Mouse (Mus musculus) neural tube, embryonic 11.5 days (tissue): ENCODE measurements at regions not wholly inside any gene's neighbourhood (a gene's known extent, or its start where the extent isn't known, plus 50 kb on each side); places are given as distances from the start of the nearest gene placed in this dataset.

ENCODE experiments used
- ATAC-seq: fragments of 200-750 bp; cut with Nextera tagmentation; 2 replicates; pipeline ENCODE4 v1.8.0; 2017; ENCODE audit warnings: moderate number of reproducible peaks, mild to moderate bottlenecking, moderate TSS enrichment, moderate library complexity; ENCODE audit not compliant: insufficient read depth, low FRiP score, low TSS enrichment
- DNase-seq: peaks from one replicate; pipeline ENCODE4 v3.0.0-alpha.2; 2015; ENCODE audit warnings: low spot score
- H3K27ac ChIP-seq: fragments of 300-500 bp; sonication (generic); 2 replicates; pipeline ENCODE4 v1.5.1; 2014; ENCODE audit warnings: low read depth, mild to moderate bottlenecking, low read length
- H3K27me3 ChIP-seq: fragments of 300-500 bp; sonication (generic); 2 replicates; pipeline ENCODE4 v1.6.1; 2014; ENCODE audit warnings: mild to moderate bottlenecking, low read length, mixed read lengths; ENCODE audit not compliant: control insufficient read depth, insufficient read depth
- H3K36me3 ChIP-seq: fragments of 300-500 bp; sonication (generic); 2 replicates; pipeline ENCODE4 v1.6.1; 2014; ENCODE audit warnings: mild to moderate bottlenecking, low read length, moderate library complexity, mixed read lengths; ENCODE audit not compliant: control insufficient read depth, insufficient read depth
- H3K4me1 ChIP-seq: fragments of 300-500 bp; sonication (generic); 2 replicates; pipeline ENCODE4 v1.6.1; 2014; ENCODE audit warnings: low read length, mixed read lengths; ENCODE audit not compliant: control insufficient read depth, insufficient read depth
- H3K4me2 ChIP-seq: fragments of 300-500 bp; sonication (generic); 2 replicates; pipeline ENCODE4 v1.6.1; 2014; ENCODE audit warnings: low read depth, mild to moderate bottlenecking, moderate library complexity
- H3K4me3 ChIP-seq: fragments of 300-500 bp; sonication (generic); 2 replicates; pipeline ENCODE4 v1.5.1; 2014; ENCODE audit warnings: low read depth, low read length
- H3K9ac ChIP-seq: fragments of 300-500 bp; sonication (generic); 2 replicates; pipeline ENCODE4 v1.6.1; 2014; ENCODE audit warnings: mild to moderate bottlenecking, low read length
- H3K9me3 ChIP-seq: fragments of 300-500 bp; sonication (generic); 2 replicates; pipeline ENCODE4 v1.6.1; 2016; ENCODE audit warnings: low read length; ENCODE audit not compliant: control insufficient read depth
- WGBS: fragments of 180-500 bp; shearing (Covaris S2); extraction: QIAGEN DNeasy Blood & Tissue Kit; methylation state at CpG from one replicate; pipeline ENCODE4 v1.1.7; 2014; 5-methylcytosine and 5-hydroxymethylcytosine counted together

DNA sequence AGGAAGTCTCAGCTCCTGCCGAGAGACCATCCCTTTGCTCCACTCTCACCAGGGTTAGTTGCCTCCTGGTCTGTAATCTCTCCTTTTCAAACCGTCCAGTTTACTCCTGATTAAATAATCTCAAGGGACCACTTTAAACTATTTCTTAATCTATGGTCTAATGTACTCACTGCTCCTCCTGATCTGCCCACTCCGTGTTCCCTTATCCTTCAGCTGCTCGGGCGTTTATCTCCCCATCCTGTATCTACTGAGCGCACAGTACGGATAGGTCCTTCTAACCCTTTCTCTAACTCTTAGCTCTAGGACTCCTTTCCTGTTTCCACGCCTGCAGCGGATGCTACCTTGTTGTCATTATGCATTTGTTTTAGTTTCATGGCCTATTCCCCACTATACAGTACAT lies 67.1 kb upstream of the Picalm start:
- Histone ChIP-seq H3K4me1 (no peaks in the 10 kb centered on the region), H3K36me3 (no peaks in the 10 kb centered on the region), H3K27ac (no peak overlapping the region), H3K9me3 (no peaks in the 10 kb centered on the region), H3K4me2 (no peak overlapping the region), H3K27me3 (no peaks in the 10 kb centered on the region), H3K9ac (no peak overlapping the region), H3K4me3 (no peak overlapping the region)
- no peak for ATAC-seq
- no peak for DNase-seq
- WGBS = 84% methylated on average over 9 of the region's 9 CpGs

DNA sequence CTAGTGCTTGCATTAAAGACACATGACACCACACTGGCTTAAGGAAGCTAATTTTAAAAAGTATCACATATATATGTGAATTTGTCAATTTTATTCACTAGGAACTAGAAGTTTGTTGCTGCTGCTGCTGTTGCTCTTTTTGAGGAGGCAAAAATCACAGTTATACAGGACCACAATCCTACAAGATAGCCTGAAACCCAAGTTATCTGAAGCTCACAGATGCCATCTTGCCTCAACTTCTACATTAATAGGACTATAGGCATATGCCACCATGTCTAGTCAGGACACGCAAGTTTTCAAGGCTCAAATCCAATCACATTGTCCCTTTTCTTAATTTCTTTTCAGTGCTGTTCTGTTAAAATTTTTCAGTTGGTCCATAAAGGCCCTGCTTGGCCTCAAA lies 65.8 kb upstream of the Picalm start:
- H3K4me2 ChIP-seq = no peak overlapping the region
- H3K4me1 ChIP-seq = no peaks in the 10 kb centered on the region
- no peak overlapping the region for H3K27ac ChIP-seq
- no peak overlapping the region for H3K9ac ChIP-seq
- H3K36me3 ChIP-seq = no peaks in the 10 kb centered on the region
- DNase-seq = no peak
- 97% methylated on average over 1 of the region's 1 CpGs for WGBS
- no peak overlapping the region for H3K4me3 ChIP-seq
- H3K27me3 ChIP-seq = no peaks in the 10 kb centered on the region
- no peak for ATAC-seq
- H3K9me3 ChIP-seq = no peaks in the 10 kb centered on the region

DNA sequence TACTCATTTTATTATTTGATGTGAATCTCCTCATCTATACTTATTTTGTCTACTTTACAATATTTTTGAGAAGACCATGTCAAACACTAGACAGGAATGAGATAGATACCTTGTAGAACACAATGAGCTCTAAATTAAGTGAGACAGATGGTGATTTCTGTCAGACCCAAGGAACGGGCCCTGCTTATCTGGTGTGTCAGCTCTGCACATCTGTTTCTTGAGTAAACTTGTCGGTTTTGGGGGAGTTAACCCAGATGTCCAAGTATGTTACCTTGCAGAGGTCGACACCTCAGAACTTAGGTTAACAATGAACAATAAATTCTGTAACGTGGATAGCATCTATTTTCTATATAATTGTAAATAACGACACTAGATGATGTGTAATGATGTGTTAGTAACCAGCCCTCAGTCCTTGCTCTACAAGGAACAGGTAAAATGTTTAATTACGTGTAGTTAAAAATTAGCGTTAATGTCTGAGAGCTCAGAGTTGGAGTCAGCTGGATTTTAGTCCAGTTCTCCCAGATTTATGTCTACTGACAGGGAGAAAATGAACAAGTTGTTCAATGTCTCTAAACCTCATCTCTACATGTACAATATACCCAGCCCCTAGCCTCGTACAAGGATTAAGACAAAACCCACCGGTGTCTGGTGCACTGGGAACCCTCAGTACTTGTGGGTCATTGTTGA lies 64.6 kb upstream of the Picalm start:
- Histone ChIP-seq H3K4me2 (no peak overlapping the region), H3K4me1 (no peaks in the 10 kb centered on the region), H3K9ac (no peak overlapping the region), H3K27ac (no peak overlapping the region), H3K9me3 (no peaks in the 10 kb centered on the region), H3K27me3 (no peaks in the 10 kb centered on the region), H3K4me3 (no peak overlapping the region), H3K36me3 (no peaks in the 10 kb centered on the region)
- WGBS = 81% methylated on average over 9 of the region's 9 CpGs
- DNase-seq = no peak
- no peak for ATAC-seq

DNA sequence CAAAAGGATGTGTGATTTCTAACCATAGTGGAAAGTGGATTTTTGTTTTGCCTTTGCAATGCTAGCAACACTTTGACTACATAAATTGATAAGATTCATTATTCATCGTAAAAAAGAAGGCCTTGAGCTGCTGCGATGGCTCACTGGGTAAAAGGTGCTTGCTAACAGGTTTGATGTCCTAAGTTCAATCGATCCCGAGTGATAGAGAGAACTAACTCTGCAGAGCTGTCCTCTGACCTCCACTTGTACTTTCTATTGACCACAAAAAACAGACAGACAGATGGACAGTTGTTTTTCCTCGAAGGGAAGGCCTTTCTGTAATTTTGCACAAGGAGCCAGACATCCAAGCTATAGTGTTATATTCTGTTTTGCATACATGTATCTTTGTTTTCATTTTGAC lies 63.7 kb upstream of the Picalm start:
- H3K36me3 ChIP-seq = no peaks in the 10 kb centered on the region
- no peak overlapping the region for H3K4me2 ChIP-seq
- ATAC-seq = no peak
- 89% methylated on average over 5 of the region's 5 CpGs for WGBS
- no peak overlapping the region for H3K4me3 ChIP-seq
- DNase-seq = no peak
- no peaks in the 10 kb centered on the region for H3K9me3 ChIP-seq
- no peaks in the 10 kb centered on the region for H3K27me3 ChIP-seq
- no peaks in the 10 kb centered on the region for H3K4me1 ChIP-seq
- H3K27ac ChIP-seq = no peak overlapping the region
- no peak overlapping the region for H3K9ac ChIP-seq

DNA sequence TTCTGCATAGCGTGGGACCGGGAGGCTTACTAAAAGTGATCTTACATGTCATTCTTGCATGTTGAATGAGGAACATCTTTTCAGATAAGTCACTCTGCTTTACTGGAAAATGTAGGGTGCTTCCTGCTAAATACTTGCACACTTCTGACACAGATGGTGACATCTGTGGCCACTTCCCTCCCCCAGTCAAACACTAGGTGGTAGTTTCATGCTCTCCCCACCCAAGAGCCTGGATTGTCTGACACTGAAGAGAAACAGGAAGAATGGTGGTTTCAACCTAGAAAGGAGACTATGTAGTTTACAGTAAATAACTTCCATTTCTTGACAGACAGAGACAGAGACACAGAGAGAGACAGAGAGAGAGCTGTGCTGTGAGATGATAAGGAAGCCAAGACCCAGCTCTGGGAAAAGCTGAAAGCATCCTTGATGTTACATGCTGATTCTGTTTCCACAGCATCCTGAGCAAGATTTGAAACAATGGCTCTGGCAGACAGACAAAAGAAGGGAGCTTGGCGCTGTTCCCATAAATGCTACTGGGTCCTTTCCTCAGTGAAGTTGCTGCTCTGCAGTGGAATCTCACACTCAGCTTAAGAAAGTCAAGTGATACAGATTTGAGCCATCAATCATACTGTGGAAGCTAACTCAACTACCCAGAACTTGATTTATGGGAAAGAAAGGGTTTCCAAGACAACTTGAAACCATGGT lies 61.9 kb upstream of the Picalm start:
- Histone ChIP-seq H3K27me3 (no peaks in the 10 kb centered on the region), H3K9ac (no peak overlapping the region), H3K4me2 (no peak overlapping the region), H3K9me3 (no peaks in the 10 kb centered on the region), H3K4me3 (no peak overlapping the region), H3K27ac (no peak overlapping the region), H3K36me3 (no peaks in the 10 kb centered on the region), H3K4me1 (no peaks in the 10 kb centered on the region)
- 90% methylated on average over 3 of the region's 3 CpGs for WGBS
- DNase-seq (no peak), ATAC-seq (no peak)

DNA sequence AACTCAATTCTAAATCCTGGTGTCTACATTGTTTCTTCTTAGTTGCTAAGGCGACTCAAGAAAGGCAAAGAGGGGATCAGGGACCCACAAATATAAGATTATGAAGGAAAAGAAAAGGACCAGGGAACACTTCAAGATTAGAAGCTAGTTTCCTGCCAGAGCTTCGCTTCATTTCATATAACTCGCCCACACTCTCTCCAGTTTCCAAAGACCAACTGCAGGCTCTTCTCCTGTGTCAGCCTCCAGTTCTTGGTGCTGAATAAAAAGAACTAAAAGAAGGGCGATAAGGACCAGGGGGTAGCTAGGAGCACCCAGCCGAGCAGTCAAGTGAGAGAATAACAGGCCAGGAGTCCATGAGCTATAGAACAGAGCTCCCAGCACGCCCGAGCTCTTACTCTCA lies 59.7 kb upstream of the Picalm start:
- Histone ChIP-seq H3K9me3 (no peaks in the 10 kb centered on the region), H3K36me3 (no peaks in the 10 kb centered on the region), H3K4me2 (no peak overlapping the region), H3K4me3 (no peak overlapping the region), H3K27ac (no peak overlapping the region), H3K9ac (no peak overlapping the region), H3K27me3 (no peaks in the 10 kb centered on the region), H3K4me1 (no peaks in the 10 kb centered on the region)
- ATAC-seq (no peak), DNase-seq (no peak)
- WGBS = 85% methylated on average over 7 of the region's 7 CpGs

DNA sequence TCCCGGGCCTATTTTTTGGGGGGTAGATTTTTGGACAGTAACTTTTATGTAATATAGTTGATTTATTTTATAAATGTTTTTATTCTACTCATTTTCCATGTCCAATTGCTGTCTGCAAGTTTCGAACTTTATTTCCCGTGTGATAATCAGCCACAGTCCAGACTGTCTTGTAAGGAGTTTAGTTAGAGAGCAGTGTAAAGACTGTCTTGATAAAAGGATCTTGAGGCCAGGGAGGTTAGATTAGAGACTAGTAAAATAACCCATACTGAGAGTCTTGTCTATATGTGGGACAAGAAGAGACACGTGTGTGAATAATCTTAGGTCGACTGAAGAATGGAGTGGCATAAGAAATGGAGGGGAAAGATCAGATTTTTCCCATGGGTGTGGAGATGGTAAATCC lies 56.1 kb upstream of the Picalm start:
- 91% methylated on average over 5 of the region's 5 CpGs for WGBS
- ATAC-seq (no peak), DNase-seq (no peak)
- Histone ChIP-seq H3K4me3 (no peak overlapping the region), H3K27me3 (no peaks in the 10 kb centered on the region), H3K9me3 (no peaks in the 10 kb centered on the region), H3K36me3 (no peaks in the 10 kb centered on the region), H3K4me1 (no peaks in the 10 kb centered on the region), H3K9ac (no peak overlapping the region), H3K4me2 (no peak overlapping the region), H3K27ac (no peak overlapping the region)

DNA sequence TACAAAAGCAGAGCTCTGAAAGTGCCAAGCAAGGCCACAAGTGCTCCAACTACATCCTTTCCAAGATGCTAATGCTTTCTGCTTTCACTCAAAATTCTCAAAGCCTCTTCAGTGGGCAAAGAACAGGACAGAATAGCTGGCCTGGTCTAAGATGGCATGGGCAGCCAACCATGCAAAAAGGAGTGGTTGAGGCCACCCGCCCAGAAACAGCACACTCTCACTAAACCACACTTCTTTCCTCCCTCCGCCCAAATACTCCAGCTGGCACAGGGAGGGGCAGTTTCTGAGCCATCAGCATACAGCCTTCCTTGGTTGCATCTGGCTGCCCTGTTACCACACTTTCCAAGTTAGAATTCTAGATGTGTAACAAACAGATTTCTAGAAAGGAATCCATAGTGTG lies 55.4 kb upstream of the Picalm start:
- Histone ChIP-seq H3K27me3 (no peaks in the 10 kb centered on the region), H3K4me1 (no peaks in the 10 kb centered on the region), H3K4me3 (no peak overlapping the region), H3K9ac (no peak overlapping the region), H3K4me2 (no peak overlapping the region), H3K9me3 (no peaks in the 10 kb centered on the region), H3K36me3 (no peaks in the 10 kb centered on the region), H3K27ac (no peak overlapping the region)
- DNase-seq (no peak), ATAC-seq (no peak)
- 89% methylated on average over 2 of the region's 2 CpGs for WGBS

DNA sequence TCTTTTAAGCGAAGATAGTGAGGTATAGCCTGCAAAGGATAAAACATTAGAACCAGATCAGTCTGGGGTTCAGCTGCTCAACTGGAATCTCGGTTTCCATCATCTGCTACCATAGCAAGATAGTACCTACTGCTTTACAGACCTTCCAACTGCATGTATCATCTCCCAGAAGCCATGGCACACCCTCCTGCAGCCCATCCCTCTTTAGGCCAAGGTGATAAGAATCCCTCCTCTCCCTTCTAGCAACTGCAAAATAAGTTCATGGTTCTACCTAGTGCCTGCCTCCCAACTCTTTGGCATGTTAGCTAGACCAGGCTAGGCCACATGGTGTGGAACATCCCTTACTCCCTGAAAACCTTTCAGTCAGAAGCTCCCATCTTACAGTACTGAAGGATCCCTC lies 52.4 kb upstream of the Picalm start:
- Histone ChIP-seq H3K4me1 (no peaks in the 10 kb centered on the region), H3K9me3 (no peaks in the 10 kb centered on the region), H3K4me3 (no peak overlapping the region), H3K4me2 (no peak overlapping the region), H3K36me3 (no peaks in the 10 kb centered on the region), H3K9ac (no peak overlapping the region), H3K27ac (no peak overlapping the region), H3K27me3 (no peaks in the 10 kb centered on the region)
- ATAC-seq = no peak
- 92% methylated on average over 2 of the region's 2 CpGs for WGBS
- no peak for DNase-seq
